Mouse (Mus musculus): Measurements from ENCODE around the gene Acad8.

DNA sequence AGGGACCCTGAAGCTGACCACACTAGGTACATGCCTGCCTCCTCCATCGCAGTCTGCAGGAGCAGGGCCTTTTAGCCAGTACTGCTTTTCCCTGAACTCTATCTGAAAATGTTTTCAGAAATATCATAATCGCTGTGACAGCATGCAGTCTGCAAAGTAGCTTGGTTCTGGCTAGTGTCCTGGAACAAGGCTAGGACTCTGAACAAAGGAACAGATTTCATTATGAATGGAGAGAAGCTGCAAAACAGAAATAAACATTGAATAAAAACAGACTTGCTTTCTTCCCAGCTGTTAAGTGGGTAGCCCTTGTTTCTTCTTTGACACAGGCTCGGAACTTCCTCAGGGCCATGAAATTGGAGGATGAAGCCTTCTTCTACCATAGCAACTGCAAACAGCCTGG lies 5.9 kb upstream of the Acad8 start:
- TF ChIP-seq EP300 (IDR thresholded peaks at IDR 0.05; ENCODE audit: low read depth), result no peak
- no peak for TF ChIP-seq CTCF (IDR thresholded peaks at IDR 0.05; ENCODE audit: low read depth)
